Mouse (Mus musculus) heart, embryonic 11.5 days (tissue): ENCODE measurements around the gene Scnn1g. TPM values are rescaled to one million over a fixed set of nuclear protein-coding genes. Genes with fewer than 3 reads are reported as not detected.

ENCODE experiments used
- ATAC-seq: fragments of 200-750 bp; cut with Nextera tagmentation; replicated peaks from 2 replicates; pipeline ENCODE4 v1.8.0; 2017; ENCODE audit warnings: moderate library complexity; ENCODE audit not compliant: insufficient number of reproducible peaks, low FRiP score, low TSS enrichment
- H3K27ac ChIP-seq: fragments of 300-500 bp; sonication (generic); 2 replicates; pipeline ENCODE4 v1.5.1; 2014; ENCODE audit warnings: mild to moderate bottlenecking, low read depth, low read length
- H3K27me3 ChIP-seq: fragments of 300-500 bp; sonication (generic); 2 replicates; pipeline ENCODE4 v1.6.1; 2014; ENCODE audit warnings: mild to moderate bottlenecking, low read length, mixed read lengths; ENCODE audit not compliant: control insufficient read depth, insufficient read depth
- H3K36me3 ChIP-seq: fragments of 300-500 bp; sonication (generic); 2 replicates; pipeline ENCODE4 v1.6.1; 2014; ENCODE audit warnings: mild to moderate bottlenecking, low read length, moderate library complexity, mixed read lengths; ENCODE audit not compliant: control insufficient read depth, insufficient read depth
- H3K4me1 ChIP-seq: fragments of 300-500 bp; sonication (generic); 2 replicates; pipeline ENCODE4 v1.6.1; 2014; ENCODE audit warnings: low read length; ENCODE audit not compliant: control insufficient read depth, insufficient read depth
- H3K4me2 ChIP-seq: fragments of 300-500 bp; sonication (generic); 2 replicates; pipeline ENCODE4 v1.6.1; 2014; ENCODE audit warnings: mild to moderate bottlenecking, moderate library complexity
- H3K4me3 ChIP-seq: fragments of 300-500 bp; sonication (generic); 2 replicates; pipeline ENCODE4 v1.5.1; 2014; ENCODE audit warnings: low read depth, low read length
- H3K9ac ChIP-seq: fragments of 300-500 bp; sonication (generic); 2 replicates; pipeline ENCODE4 v1.6.1; 2014; ENCODE audit warnings: mild to moderate bottlenecking, low read depth, low read length, moderate library complexity
- H3K9me3 ChIP-seq: fragments of 300-500 bp; sonication (generic); replicated peaks from 2 replicates; pipeline ENCODE4 v1.6.1; 2016; ENCODE audit warnings: low read length; ENCODE audit not compliant: control insufficient read depth
- WGBS: fragments of 180-500 bp; shearing (Covaris S2); extraction: QIAGEN DNeasy Blood & Tissue Kit; methylation state at CpG from one replicate; pipeline ENCODE4 v1.1.7; 2014; ENCODE audit not compliant: insufficient replicate concordance; 5-methylcytosine and 5-hydroxymethylcytosine counted together
- polyA plus RNA-seq: library from polyadenylated mRNA; unstranded; fragments of >200 nt; fragmentation: Nextera tagmentation; extraction: Ambion mirVana; gene quantifications from 2 replicates; pipeline ENCODE4 v1.2.1, GENCODE M21; 2014

Scnn1g gene
- polyA plus RNA-seq, 1 experiment from 2014 or later = 0.20 TPM

GRCm38 (mm10) chr7:121754748-121755147, 20.5 kb downstream of the Scnn1g start:
- Histone ChIP-seq H3K9me3 (no peaks in the 10 kb centered on the region), H3K36me3 (no peaks in the 10 kb centered on the region), H3K27ac (no peak overlapping the region), H3K4me1 (no peaks in the 10 kb centered on the region), H3K4me2 (no peak overlapping the region), H3K27me3 (no peaks in the 10 kb centered on the region), H3K4me3 (no peak overlapping the region), H3K9ac (no peak overlapping the region)
- 66% methylated on average over 8 of the region's 8 CpGs for WGBS
- ATAC-seq = no peak

- WGBS = 71% methylated on average over 4 of the region's 4 CpGs
- H3K9ac ChIP-seq = no peak overlapping the region
- H3K27me3 ChIP-seq = no peaks in the 10 kb centered on the region
- no peaks in the 10 kb centered on the region for H3K36me3 ChIP-seq
- H3K27ac ChIP-seq = no peak overlapping the region
- H3K9me3 ChIP-seq = no peaks in the 10 kb centered on the region
- no peak for ATAC-seq
- H3K4me1 ChIP-seq = no peaks in the 10 kb centered on the region
- no peak overlapping the region for H3K4me3 ChIP-seq
- H3K4me2 ChIP-seq = no peak overlapping the region
Observed at GRCm38 (mm10) chr7:121763328-121763727, 29.0 kb downstream of the Scnn1g start.

- H3K9ac ChIP-seq = no peak overlapping the region
- no peak overlapping the region for H3K4me2 ChIP-seq
- no peaks in the 10 kb centered on the region for H3K27me3 ChIP-seq
- H3K4me3 ChIP-seq = no peak overlapping the region
- H3K27ac ChIP-seq = no peak overlapping the region
- no peak for ATAC-seq
- H3K9me3 ChIP-seq = no peaks in the 10 kb centered on the region
- 69% methylated on average over 3 of the region's 3 CpGs for WGBS
- no peaks in the 10 kb centered on the region for H3K4me1 ChIP-seq
- H3K36me3 ChIP-seq = no peaks in the 10 kb centered on the region
Observed at GRCm38 (mm10) chr7:121767900-121768299, 33.6 kb downstream of the Scnn1g start.

GRCm38 (mm10) chr7:121768983-121769382, 34.7 kb downstream of the Scnn1g start:
- no peaks in the 10 kb centered on the region for H3K36me3 ChIP-seq
- no peaks in the 10 kb centered on the region for H3K9me3 ChIP-seq
- no peaks in the 10 kb centered on the region for H3K27me3 ChIP-seq
- no peak overlapping the region for H3K27ac ChIP-seq
- H3K4me2 ChIP-seq = no peak overlapping the region
- no peak overlapping the region for H3K9ac ChIP-seq
- no peak for ATAC-seq
- no peaks in the 10 kb centered on the region for H3K4me1 ChIP-seq
- H3K4me3 ChIP-seq = no peak overlapping the region
- WGBS = 69% methylated on average over 9 of the region's 9 CpGs

GRCm38 (mm10) chr7:121778553-121778952, 44.3 kb downstream of the Scnn1g start:
- no peak overlapping the region for H3K9ac ChIP-seq
- H3K4me1 ChIP-seq = no peaks in the 10 kb centered on the region
- no peaks in the 10 kb centered on the region for H3K9me3 ChIP-seq
- 57% methylated on average over 1 of the region's 1 CpGs for WGBS
- H3K4me3 ChIP-seq = no peak overlapping the region
- no peak overlapping the region for H3K27ac ChIP-seq
- no peak for ATAC-seq
- no peaks in the 10 kb centered on the region for H3K36me3 ChIP-seq
- no peaks in the 10 kb centered on the region for H3K27me3 ChIP-seq
- H3K4me2 ChIP-seq = no peak overlapping the region

- no peak overlapping the region for H3K4me2 ChIP-seq
Observed at GRCm38 (mm10) chr7:121778980-121779379, 44.7 kb downstream of the Scnn1g start.

GRCm38 (mm10) chr7:121779409-121779808, 45.1 kb downstream of the Scnn1g start:
- Histone ChIP-seq H3K4me1 (no peaks in the 10 kb centered on the region), H3K27ac (no peak overlapping the region), H3K4me2 (no peak overlapping the region), H3K4me3 (no peak overlapping the region), H3K36me3 (no peaks in the 10 kb centered on the region), H3K9ac (no peak overlapping the region), H3K27me3 (no peaks in the 10 kb centered on the region), H3K9me3 (no peaks in the 10 kb centered on the region)
- ATAC-seq = no peak

More at GRCm38 (mm10) chr7:121778980-121779379, 44.7 kb downstream of the Scnn1g start:
- 75% methylated on average over 3 of the region's 3 CpGs for WGBS
- Histone ChIP-seq H3K4me3 (no peak overlapping the region), H3K9me3 (no peaks in the 10 kb centered on the region), H3K4me1 (no peaks in the 10 kb centered on the region), H3K27ac (no peak overlapping the region), H3K36me3 (no peaks in the 10 kb centered on the region), H3K27me3 (no peaks in the 10 kb centered on the region), H3K9ac (no peak overlapping the region)
- ATAC-seq = no peak

- Histone ChIP-seq H3K4me2 (no peak overlapping the region), H3K4me1 (no peaks in the 10 kb centered on the region), H3K9me3 (no peaks in the 10 kb centered on the region), H3K9ac (no peak overlapping the region), H3K36me3 (no peaks in the 10 kb centered on the region), H3K27me3 (no peaks in the 10 kb centered on the region), H3K4me3 (no peak overlapping the region), H3K27ac (no peak overlapping the region)
- 58% methylated on average over 3 of the region's 3 CpGs for WGBS
- no peak for ATAC-seq
Observed at GRCm38 (mm10) chr7:121782188-121782909, 48.1 kb downstream of the Scnn1g start.

GRCm38 (mm10) chr7:121785651-121786228, 51.5 kb downstream of the Scnn1g start:
- H3K27me3 ChIP-seq = no peaks in the 10 kb centered on the region
- no peaks in the 10 kb centered on the region for H3K9me3 ChIP-seq
- WGBS = 71% methylated on average over 8 of the region's 8 CpGs
- no peak overlapping the region for H3K4me3 ChIP-seq
- no peak overlapping the region for H3K4me2 ChIP-seq
- no peak overlapping the region for H3K9ac ChIP-seq
- H3K36me3 ChIP-seq = no peaks in the 10 kb centered on the region
- ATAC-seq = no peak
- H3K27ac ChIP-seq = no peak overlapping the region
- no peaks in the 10 kb centered on the region for H3K4me1 ChIP-seq
